Mouse (Mus musculus) brain, embryonic 18.5 days (tissue): ENCODE data around the gene Iqca.

Experiments
- DNase-seq: peaks from one replicate; pipeline ENCODE4 v3.0.0-alpha.2; 2012; ENCODE audit warnings: low read depth, low spot score

Iqca gene

GRCm38 (mm10) chr1:90153099-90153744 lies at the start of gene Iqca:
Iqca (minus strand) TSS chr1:90153401.
- DNase-seq = peak; percentile 43

GRCm38 (mm10) chr1:90202207-90202978 lies 49.2 kb upstream of the Iqca start:
- no peak for DNase-seq

- DNase-seq = no peak
Measured at GRCm38 (mm10) chr1:90201655-90202054, 48.5 kb upstream of the Iqca start.

- DNase-seq = no peak
Measured at GRCm38 (mm10) chr1:90201246-90201645, 48.0 kb upstream of the Iqca start.

- DNase-seq = no peak
Measured at GRCm38 (mm10) chr1:90189046-90189445, 35.8 kb upstream of the Iqca start.

GRCm38 (mm10) chr1:90186874-90187273 lies 33.7 kb upstream of the Iqca start:
- DNase-seq = no peak

- DNase-seq = no peak
Measured at GRCm38 (mm10) chr1:90186173-90186572, 33.0 kb upstream of the Iqca start.

GRCm38 (mm10) chr1:90183602-90184001 lies 30.4 kb upstream of the Iqca start:
- DNase-seq = no peak

GRCm38 (mm10) chr1:90182521-90182920 lies 29.3 kb upstream of the Iqca start:
- DNase-seq = no peak

GRCm38 (mm10) chr1:90180966-90181699 lies 27.9 kb upstream of the Iqca start:
- DNase-seq = no peak

- no peak for DNase-seq
Measured at GRCm38 (mm10) chr1:90180479-90180878, 27.3 kb upstream of the Iqca start.

GRCm38 (mm10) chr1:90177978-90178377 lies 24.8 kb upstream of the Iqca start:
- no peak for DNase-seq

GRCm38 (mm10) chr1:90177565-90177964 lies 24.4 kb upstream of the Iqca start:
- no peak for DNase-seq

GRCm38 (mm10) chr1:90176223-90176622 lies 23.0 kb upstream of the Iqca start:
- no peak for DNase-seq

GRCm38 (mm10) chr1:90174338-90174737 lies 21.1 kb upstream of the Iqca start:
- DNase-seq = peak; percentile 34

- no peak for DNase-seq
Measured at GRCm38 (mm10) chr1:90164319-90164718, 11.1 kb upstream of the Iqca start.

GRCm38 (mm10) chr1:90163161-90163560 lies 10.0 kb upstream of the Iqca start:
- no peak for DNase-seq

- no peak for DNase-seq
Measured at GRCm38 (mm10) chr1:90162379-90162857, 9.2 kb upstream of the Iqca start.

GRCm38 (mm10) chr1:90161623-90162022 lies 8.4 kb upstream of the Iqca start:
- no peak for DNase-seq

- no peak for DNase-seq
Measured at GRCm38 (mm10) chr1:90159927-90160326, 6.7 kb upstream of the Iqca start.

GRCm38 (mm10) chr1:90156589-90156988 lies 3.4 kb upstream of the Iqca start:
- DNase-seq = no peak

- DNase-seq = no peak
Measured at GRCm38 (mm10) chr1:90153787-90154186, 586 bp upstream of the Iqca start.
